Mouse (Mus musculus) c-Kit-positive CD71-positive TER-119-positive erythroid progenitor cells, embryonic 14.5 days (primary cell): Measurements from ENCODE around the gene Fnbp1.

ENCODE experiments used
- DNase-seq: peaks from one replicate; pipeline ENCODE4 v3.0.0-alpha.2; 2013; ENCODE audit warnings: low spot score

The Fnbp1 gene

GRCm38 (mm10) chr2:31124694-31125093 is 17.1 kb downstream of the Fnbp1 start:
- DNase-seq, result no peak

DNA sequence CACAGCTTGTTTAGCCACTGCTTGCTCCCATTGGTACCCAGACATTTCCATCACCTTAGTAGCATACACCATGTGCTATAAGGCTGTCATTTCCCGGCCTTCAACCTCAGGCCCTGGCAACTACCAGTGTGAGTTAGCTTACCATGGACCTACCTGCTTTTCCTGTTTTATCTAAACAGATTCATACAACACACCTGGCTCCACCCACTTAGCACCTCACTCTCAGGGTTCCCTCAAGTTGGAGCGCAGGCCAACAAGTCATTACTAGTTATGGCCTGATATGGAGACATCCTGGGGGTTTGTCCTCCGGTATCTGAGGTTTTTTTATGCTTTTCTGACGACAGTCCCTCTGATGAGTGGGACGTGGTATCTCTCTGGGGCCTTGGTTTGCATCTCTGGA is 18.3 kb downstream of the Fnbp1 start:
- DNase-seq, result no peak

DNA sequence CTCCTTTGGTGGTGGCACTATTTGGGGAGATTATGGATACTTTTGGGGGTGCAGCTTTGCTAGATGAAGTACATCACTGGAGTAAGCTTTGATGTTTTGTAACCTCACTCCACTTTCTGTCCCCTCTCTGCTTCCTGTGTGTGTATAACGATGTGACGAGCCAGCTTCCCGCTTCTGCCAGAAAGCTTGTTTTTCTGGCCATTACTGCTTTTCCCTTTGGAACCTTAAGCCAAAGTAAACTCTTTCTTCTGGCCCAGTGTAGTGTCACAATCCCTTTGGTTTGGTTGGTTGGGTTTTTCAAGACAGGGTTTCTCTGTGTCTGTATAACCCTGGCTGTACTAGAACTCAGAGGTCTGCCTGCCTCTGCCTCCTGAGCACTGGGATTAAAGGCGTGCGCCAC is 19.0 kb downstream of the Fnbp1 start:
- no peak for DNase-seq

GRCm38 (mm10) chr2:31121131-31121693 is 20.6 kb downstream of the Fnbp1 start:
- no peak for DNase-seq

GRCm38 (mm10) chr2:31119795-31120194 is 22.0 kb downstream of the Fnbp1 start:
- DNase-seq, result no peak

DNA sequence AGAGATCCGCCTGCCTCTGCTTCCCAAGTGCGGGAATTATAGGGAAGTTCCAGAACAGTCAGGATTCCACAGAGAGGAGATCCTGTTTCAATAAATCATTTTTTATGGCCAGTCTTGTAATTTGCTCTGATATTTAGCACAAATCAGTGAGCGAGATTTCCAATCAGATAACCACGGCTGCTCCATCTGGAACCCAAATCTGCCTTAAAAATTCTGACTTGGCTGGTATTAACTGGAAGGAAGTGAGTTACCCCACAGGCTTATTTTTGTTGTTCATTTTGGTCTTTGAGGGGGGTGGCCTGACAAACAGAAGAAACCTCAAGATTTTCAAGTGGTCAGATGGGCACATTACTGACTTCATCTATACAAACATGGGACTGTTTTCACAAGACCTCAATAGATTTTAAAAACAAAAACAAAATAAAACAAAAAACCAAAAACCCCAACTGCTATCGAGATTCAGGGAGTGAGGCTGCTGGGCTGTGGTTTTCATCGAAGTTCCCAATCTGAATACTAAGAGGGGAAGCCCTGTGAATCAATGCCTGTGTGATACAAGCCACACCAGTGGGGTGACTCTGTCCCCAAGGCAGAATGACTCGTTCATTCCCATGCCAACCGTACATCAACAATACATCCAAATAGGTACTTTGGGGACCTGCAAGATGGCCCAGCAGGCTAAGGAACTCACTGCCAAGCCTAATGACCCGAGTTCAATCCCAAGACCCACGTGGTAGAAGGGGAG is 23.0 kb downstream of the Fnbp1 start:
- no peak for DNase-seq

DNA sequence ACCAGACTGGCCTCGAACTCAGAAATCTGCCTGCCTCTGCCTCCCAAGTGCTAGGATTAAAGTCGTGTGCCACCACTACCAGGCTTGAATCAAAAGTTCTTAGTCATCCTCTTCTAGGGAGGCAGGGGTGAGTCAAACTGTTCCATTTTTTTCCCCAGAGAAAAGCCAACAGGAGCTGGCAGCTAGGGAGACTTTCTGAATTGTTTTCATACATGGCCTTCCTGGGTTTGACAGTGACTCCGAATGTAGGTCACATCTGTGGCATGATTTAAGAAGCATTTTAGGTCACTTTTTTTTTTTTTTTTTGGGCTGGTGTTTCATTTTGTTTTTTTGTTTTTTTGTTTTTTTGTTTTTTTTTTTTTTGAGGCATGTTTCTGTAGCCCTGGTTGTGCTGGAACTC is 23.6 kb downstream of the Fnbp1 start:
- DNase-seq, result no peak

- no peak for DNase-seq
Observed at GRCm38 (mm10) chr2:31115943-31116731, 25.7 kb downstream of the Fnbp1 start.

DNA sequence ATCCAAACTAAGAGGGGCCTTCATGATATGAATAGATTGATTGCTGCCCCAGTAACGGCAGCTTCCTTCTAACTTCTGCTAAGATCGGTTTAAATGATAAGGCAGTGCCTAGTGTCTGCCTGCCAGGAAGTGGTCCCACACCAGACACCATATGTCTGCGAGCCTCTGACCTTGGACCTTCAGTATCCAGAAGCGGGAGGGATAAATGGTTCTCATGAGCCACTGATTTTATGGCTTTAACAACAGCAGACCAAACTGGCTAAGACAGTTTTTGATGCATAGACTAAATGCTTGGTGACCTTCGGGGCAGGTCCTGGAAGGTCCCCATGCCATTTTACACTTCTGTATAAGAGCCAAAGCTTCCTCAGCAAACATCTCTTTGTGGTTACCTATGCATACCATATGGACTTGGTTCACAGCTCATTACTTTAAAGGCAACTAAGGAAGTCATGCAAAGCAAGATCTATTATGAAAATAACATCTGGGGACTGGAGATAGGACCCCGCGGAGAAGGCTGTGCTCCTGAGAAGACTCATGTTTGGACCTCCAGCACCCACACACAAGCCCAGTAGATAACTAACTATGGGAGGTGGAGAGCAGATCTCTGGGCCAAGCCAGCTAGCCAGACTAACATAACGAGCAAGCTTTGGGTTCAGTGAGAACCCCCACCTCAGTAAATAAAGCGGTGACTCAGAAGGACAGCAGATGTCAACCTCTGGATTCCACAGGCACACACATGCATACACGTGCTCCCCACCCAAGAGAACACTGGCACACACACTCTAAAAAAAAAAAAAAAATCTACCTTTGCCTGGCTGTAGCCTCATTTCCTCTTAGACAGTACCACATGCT is 26.5 kb downstream of the Fnbp1 start:
- peak; percentile 36 for DNase-seq

DNA sequence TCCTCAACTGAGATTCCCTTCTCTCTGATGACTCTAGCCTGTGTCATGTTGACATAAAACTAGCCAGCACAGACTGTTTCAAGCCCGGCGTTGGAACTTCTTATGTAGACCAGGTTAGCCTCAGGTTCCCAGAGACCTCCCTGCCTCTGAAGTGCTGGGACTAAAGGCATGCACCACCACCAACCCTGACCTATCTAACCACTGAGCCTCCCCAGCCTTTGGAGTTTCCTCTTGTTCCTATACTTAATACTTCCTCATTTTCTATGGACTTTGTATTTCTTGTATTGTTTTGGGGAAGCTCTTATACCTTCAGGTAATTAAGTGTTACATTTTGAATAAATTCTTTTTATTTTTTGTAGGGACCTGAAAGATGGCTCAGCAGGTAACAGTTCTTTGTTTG is 27.6 kb downstream of the Fnbp1 start:
- no peak for DNase-seq

DNA sequence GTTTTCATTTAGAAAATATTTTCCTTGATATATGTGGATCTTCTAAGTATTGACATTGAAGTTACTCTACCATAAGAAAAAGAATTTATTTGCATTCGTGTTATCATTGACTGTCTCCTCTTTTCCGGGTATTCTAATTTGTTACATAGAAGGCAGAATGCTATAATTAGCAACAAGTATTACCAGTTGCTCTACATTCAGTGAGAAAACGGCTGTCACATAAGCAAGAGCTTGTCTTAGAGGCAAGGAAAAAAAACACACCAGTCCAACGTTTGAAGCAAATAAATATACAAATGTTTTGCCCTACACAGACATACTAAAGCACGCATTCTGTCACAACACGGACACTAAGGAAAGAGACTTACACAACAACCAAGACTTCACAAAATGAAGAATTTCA is 30.1 kb downstream of the Fnbp1 start:
- no peak for DNase-seq

DNA sequence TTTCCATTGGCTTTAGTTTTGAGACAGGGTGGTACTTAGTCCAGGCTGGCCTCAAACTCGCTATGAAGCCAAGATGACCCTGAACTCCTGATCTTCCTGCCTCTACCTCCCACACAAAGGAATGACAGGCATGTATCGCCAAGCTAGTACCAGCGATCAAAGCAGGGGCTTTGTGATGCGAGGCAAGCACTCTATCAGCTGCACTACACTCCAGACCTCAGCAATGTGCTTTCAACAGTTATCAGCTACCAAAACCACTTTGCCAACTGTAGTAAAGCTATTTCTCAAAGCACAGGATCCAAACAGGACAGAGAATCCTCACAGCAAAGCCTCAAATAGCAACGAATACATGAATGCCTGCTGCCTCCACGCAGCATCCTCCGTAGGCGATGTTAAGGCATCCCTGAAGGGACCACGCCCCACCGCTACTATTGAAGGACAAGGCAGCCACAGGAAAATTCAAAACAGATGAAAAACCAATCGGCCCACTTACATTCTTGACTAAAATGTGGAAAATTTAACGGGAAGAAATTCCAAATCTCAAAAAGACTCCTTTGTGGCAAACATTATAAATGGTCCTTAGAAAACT is 31.8 kb downstream of the Fnbp1 start:
- DNase-seq, result no peak

- no peak for DNase-seq
Observed at GRCm38 (mm10) chr2:31108186-31108585, 33.6 kb downstream of the Fnbp1 start.

DNA sequence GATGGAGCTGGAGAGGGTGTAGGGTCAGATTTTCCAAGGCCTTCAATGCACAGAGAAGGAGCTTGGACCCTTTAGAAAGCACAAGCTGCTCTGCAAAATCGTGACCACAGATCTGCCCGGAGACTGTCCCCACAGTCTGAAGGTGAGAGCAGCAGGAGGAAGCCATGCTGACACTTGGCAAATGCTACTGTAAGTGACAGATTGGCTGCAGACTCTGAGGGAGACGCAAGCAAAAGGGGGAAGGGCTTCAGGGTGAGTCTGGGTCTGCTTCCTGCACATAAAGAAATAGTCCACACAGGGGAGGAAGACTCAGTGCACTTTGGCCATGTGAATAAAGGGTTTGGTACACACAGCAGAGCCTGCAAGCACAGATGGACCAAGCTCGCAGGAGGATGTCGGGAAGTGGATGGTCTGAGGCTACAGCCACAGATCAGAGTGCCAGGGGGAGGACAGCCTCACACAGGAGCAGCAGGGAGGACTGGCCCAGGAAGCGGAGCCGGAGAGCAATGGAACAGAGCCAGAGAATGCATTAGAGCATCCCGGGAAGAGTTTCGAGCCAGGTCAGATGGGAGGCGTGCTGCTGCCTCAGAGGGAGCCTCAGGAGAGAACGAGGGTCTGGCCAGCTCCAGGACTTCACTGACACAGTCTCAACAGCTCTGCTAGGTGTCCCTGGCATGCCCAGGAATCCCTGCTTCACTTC is 35.0 kb downstream of the Fnbp1 start:
- no peak for DNase-seq

GRCm38 (mm10) chr2:31106004-31106403 is 35.8 kb downstream of the Fnbp1 start:
- no peak for DNase-seq

GRCm38 (mm10) chr2:31105279-31105678 is 36.5 kb downstream of the Fnbp1 start:
- DNase-seq, result no peak

DNA sequence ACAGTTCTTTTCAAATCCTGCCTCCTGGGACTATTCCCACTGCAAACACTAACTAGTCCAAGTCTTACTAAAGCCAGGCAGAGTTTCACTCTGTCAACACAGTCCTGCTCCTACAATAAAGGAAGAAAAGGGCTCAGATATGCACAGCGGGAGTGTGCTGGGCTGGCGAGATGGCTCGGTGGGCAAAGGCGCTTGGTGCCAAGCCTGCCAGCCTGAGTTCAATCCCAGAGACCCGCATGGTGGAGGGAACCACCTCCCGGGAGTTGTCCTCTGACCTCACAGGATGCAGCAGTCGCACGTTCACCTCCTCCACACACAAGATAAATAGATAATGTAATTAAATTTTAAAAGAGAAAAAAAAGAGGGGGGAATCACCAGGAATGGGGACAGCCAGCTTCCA is 38.5 kb downstream of the Fnbp1 start:
- no peak for DNase-seq

GRCm38 (mm10) chr2:31101285-31101684 is 40.5 kb downstream of the Fnbp1 start:
- no peak for DNase-seq

GRCm38 (mm10) chr2:31099079-31099478 is 42.7 kb downstream of the Fnbp1 start:
- DNase-seq, result no peak

GRCm38 (mm10) chr2:31098616-31099015 is 43.2 kb downstream of the Fnbp1 start:
- no peak for DNase-seq

DNA sequence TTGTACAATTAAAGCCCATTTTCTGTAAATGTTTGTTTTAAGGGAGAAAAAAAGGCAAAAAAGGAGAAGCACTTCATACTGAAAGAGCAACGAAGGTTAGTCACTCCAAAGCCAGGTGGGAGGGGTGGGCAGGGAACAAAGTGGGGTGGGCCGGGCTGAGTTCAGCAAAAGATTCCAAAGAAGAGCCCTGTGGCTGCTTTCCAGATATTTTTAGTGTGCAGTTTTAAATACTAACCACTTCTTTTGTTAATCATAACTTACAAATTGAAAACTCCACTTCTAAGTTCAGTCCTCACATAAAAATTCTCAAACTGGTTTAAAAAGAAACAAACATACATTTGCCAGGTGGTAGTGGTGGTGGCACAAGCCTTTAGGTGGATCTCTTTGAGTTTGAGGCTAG is 44.5 kb downstream of the Fnbp1 start:
- no peak for DNase-seq
